Mouse (Mus musculus): ENCODE measurements around the gene Icos. TPM values are rescaled to one million over a fixed set of nuclear protein-coding genes. Genes with fewer than 3 reads are reported as not detected.
A peak's percentile ranks its signal among the peaks of the same experiment; 100 is the strongest.

Gene Icos
- total RNA-seq, 2 experiments from 2014 or later = 0.14 to 0.22 TPM

DNA sequence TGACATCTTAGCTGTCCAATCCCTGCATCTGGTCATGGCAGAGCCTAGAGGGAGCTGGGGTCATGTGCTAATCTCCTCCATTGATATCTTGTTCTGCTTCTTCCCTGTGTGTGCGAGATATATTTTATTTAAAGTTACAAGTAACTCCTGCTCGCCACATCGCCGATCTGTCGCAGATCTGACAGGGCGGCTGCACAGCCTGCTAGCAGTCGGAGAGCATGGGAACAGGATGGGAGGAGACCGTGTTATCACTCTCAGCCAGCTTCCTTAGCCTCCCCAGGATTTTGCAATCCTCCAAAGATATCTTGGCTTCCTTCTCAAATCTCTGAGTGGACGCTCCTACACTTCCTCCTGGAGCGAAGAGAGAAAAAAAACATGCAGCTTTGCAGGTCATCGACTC, 17.3 kb upstream of the Icos start:
- DNase-seq = peak; percentile 58 to 70
- intact Hi-C loops (cut with DNase I) = loop anchor here (5.0 kb wide), 3 partner anchors 553 to 803 kb away; partner anchors contain the start of genes Abi2 and Cyp20a1

DNA sequence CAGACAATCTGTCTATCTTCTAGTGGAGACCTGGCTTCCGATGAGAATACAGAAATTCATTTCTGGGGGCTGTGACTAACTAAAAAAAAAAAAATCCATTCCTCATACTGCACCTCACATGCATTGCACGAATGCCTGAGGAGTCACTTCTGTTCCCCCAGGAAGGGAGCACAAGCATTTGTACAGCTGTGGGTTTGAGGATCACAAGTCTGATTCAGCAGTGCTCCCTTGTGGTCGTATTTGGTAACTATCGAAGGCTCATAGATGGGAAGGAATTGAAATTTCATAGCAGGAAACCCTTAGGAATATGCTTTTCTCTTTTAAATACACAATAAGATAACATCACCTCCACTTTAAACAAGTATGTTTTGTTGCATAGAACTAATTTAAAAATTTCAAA, 16.6 kb upstream of the Icos start:
- peak; percentile 63 to 72 for DNase-seq
- intact Hi-C loops (cut with DNase I) = loop anchor here (5.0 kb wide), 3 partner anchors 554 to 804 kb away; partner anchors contain the start of genes Abi2 and Cyp20a1

DNA sequence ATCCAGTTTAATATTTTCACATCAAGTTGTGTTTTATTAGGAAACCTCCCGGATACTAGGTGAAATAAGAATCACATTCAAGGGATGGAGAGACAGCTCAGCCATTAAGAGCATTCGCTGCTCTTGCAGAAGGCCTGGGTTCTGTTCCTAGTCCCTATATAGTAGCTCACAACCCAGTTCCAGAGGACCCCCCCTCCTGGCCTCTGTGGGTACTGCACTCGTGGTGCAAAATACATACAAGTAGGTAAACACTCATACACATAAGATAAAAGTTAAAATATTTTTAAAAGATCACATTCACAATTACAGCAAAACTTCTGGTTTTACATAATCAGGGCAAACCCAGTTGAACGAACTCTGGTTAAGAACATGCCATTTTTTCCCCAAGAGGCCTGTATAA, 15.6 kb upstream of the Icos start:
- intact Hi-C loops (cut with DNase I) = loop anchor here (5.0 kb wide), 3 partner anchors 555 to 805 kb away; partner anchors contain the start of genes Abi2 and Cyp20a1
- DNase-seq = no peak

DNA sequence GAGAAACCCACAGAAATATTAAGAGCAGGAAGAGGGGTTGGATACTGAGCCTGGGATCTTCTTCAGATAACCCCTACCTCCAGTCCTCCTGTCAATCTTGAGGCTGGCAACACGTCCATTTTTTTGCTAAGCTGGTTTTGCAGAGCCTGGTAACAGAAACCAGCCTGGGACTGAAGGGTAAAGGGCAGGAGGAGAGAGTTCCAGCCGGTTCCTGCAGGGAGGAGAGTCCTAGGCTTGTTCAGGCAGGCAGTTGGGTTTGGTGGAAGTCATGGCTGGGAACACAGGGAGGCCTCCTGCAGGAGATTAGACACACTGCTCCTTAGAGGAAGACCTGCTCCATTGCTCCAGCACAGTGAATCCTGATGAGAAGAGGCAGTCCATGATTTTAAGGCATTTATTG, 10.2 kb upstream of the Icos start:
- intact Hi-C loops (cut with DNase I) = no loop called here
- no peak for DNase-seq

GRCm38 (mm10) chr1:60970846-60971245, 6.9 kb upstream of the Icos start:
- intact Hi-C loops (cut with DNase I) = no loop called here
- DNase-seq = no peak

- intact Hi-C loops (cut with DNase I) = no loop called here
- DNase-seq = no peak
These were observed 3.5 kb upstream of the Icos start for GRCm38 (mm10) chr1:60974221-60974620.

DNA sequence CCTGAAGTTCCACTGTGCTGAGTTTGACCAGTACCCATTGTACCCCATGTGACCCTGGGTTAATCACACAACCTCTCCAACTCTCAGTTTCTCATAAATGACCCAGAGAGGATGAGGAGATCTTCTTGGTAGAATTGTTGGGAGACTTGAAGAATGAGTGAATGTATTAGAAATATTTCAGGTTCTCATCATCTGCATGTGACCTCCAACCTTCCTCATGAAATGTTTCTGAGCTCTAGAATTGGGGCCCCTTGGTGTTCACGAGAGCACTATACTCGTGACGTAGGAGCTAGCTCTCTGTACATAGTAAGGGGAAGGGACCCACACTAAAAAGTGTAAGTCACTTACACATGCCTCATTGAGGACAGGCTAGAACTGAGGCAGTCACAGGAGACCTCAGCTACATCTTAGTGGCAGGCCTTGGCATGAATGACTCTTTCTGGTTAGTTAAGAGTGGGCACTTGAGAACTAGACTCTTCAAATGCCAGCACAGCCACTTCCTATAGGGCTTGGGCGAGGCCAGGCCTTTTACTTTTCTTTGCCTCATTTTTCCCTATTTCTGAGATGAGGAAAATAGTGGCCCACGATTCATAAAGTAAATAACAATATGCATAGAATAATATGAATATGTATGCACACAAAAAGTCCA, 2.0 kb upstream of the Icos start:
- intact Hi-C loops (cut with DNase I) = no loop called here
- no peak for DNase-seq

DNA sequence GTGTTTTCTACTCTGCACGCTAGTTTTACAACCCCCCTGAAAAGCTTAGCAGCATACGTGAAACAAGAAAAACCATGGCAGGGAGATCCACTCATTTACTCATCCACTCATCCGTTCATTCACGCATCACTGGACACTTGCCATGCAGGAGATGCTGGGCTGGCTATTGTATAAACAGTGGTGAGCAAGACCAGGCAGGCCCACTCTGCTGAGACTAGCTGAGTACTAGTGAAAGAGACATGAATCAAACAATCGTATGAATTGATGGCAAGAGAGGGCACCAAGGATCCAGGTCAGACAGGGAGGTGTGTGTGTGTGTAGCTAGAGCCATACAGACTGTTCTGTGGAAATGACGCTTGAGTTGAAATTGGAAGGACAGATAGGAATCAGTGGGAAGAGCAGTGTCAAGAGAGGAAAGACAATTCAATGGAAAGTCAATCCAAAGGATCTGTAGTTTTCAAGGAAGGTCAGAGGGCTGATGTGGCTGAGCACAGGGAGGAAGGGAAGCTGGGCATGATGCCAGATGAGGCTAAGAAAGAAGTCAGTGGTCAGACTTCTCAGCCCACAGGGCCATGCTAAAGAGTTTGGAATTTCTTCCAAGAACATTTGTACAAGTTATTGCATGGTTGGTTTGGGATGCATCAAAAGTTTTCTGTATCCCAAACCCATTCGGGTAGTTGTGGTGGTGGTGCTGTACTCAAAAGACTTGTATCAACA, 1.6 kb downstream of the Icos start:
- intact Hi-C loops (cut with DNase I) = no loop called here

GRCm38 (mm10) chr1:60979843-60980235, 2.1 kb downstream of the Icos start:
- DNase-seq = no peak
- intact Hi-C loops (cut with DNase I) = no loop called here

More for the DNA sequence above, 1.6 kb downstream of the Icos start:
- DNase-seq = no peak

DNA sequence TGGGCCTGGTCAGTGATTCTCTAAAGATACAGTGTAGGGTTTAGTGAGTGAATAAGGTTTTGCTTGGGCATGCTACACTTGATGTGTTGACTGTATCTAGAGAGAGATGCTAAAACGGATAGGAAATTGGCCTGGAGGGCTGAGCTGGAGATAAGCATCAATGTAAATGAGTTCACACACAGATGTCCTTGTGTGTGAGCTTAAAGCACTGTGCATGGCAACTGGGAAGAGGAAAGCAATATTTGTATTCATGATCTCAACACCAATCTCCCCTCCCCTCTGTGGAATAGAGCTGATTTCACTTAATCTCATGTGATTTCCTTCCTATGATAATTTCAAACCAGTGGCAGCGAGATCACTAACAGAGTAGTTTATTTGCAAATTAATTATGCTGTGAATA, 7.3 kb downstream of the Icos start:
- intact Hi-C loops (cut with DNase I) = no loop called here
- DNase-seq = no peak

DNA sequence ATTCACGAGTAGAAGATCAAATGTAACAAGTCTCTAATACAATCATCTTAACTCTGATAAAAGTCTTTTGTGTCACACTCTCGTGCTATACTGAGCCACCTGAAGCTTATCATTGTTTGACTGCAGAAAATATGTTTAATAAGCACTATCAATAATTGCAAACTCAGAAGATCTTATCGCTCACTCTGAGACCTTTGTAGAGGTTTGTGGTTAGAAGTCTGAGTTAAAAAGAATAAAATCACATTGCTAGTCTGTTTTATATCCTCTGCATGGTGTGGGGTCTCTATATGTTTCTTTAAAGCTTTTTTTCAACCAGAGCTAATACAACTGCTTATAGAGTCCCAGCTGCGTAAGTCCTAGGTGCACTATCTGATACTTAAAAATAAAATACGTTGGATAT, 8.4 kb downstream of the Icos start:
- intact Hi-C loops (cut with DNase I) = no loop called here
- no peak for DNase-seq

GRCm38 (mm10) chr1:60989086-60989485, 11.4 kb downstream of the Icos start:
- intact Hi-C loops (cut with DNase I) = no loop called here
- DNase-seq = no peak

GRCm38 (mm10) chr1:60990305-60990704, 12.6 kb downstream of the Icos start:
- intact Hi-C loops (cut with DNase I) = no loop called here
- no peak for DNase-seq

DNA sequence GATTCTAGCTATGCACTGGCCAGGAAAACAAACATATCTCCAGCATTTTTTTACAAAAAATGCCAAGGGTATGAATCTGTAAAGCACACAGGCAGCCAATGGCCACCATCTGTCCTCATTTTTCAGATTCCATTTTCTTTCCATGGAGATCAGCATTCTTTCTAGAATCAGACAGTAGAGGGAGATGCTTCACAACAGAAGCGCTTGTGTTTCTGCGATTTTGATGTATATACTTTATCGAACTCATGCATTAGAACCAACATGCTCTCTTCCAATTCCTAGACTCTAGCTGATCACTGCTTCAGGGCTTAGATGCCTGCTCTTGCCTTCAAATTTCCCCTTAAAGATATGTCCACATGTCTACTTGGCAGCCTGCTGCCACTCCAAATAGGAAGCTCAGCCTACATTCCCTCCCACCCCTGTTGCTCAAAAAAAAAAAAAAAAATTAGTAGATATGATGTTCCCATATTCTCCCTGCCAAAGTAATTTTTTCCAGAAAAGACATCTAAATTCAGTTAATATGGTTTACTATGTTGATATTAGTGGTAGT, 20.4 kb downstream of the Icos start:
- intact Hi-C loops (cut with DNase I) = no loop called here
- no peak for DNase-seq

- DNase-seq = no peak
- intact Hi-C loops (cut with DNase I) = no loop called here
These were observed 21.0 kb downstream of the Icos start for GRCm38 (mm10) chr1:60998689-60999088.

- intact Hi-C loops (cut with DNase I) = no loop called here
- DNase-seq = no peak
These were observed 24.1 kb downstream of the Icos start for GRCm38 (mm10) chr1:61001786-61002354.

GRCm38 (mm10) chr1:61006229-61006628, 28.5 kb downstream of the Icos start:
- intact Hi-C loops (cut with DNase I) = no loop called here
- DNase-seq = no peak

GRCm38 (mm10) chr1:61007516-61007915, 29.8 kb downstream of the Icos start:
- no peak for DNase-seq
- intact Hi-C loops (cut with DNase I) = no loop called here

GRCm38 (mm10) chr1:61016578-61017118, 38.9 kb downstream of the Icos start:
- intact Hi-C loops (cut with DNase I) = no loop called here
- no peak for DNase-seq

GRCm38 (mm10) chr1:61026712-61027111, 49.0 kb downstream of the Icos start:
- DNase-seq = no peak
- intact Hi-C loops (cut with DNase I) = no loop called here

DNA sequence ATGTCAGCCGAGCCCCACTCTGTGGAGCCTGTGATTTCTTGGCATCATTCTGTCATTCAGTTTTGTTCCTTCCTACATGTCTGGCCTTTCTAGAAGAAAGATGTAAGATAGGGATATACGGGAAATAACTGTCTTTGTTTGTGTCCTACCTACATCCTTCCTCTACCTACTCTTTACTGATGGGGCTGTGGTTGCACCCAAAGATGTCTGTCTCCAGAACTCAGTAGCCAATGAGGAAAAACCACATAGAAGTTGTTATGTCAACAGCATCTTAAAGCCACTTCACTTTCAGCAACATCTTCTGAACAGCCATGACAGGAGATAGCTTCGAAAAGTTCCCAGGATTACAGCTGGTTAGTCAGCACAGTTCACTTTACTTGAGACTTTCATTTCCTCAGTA, 49.8 kb downstream of the Icos start:
- intact Hi-C loops (cut with DNase I) = no loop called here
- no peak for DNase-seq

Data from heart, postnatal 36 days (tissue).